Mouse (Mus musculus): ENCODE measurements at regions not wholly inside any gene's neighbourhood (a gene's known extent, or its start where the extent isn't known, plus 50 kb on each side); places are given as distances from the start of the nearest gene placed in this dataset.

- no peak for TF ChIP-seq GATA1 (IDR thresholded peaks at IDR 0.05; ENCODE audit: borderline replicate concordance, low read length)
- TF ChIP-seq FLI1 (IDR thresholded peaks at IDR 0.05; ENCODE audit: low read length): no peak
Observed at GRCm38 (mm10) chr3:66515773-66516406, 219.3 kb upstream of the Veph1 start.

Measured in megakaryocyte, embryonic 14.5 days (primary cell).